Mouse (Mus musculus) ES-Bruce4 (cell line): ENCODE data around the gene Grin3b.

Source experiments
- CTCF ChIP-seq: IDR thresholded peaks from one replicate; pipeline ENCODE4 v1.8.1; 2011; ENCODE audit warnings: low read depth, low read length
- EP300 ChIP-seq: IDR thresholded peaks from 2 replicates; pipeline ENCODE4 v1.6.1; 2011; ENCODE audit warnings: low read depth, low read length; ENCODE audit not compliant: insufficient read depth

DNA sequence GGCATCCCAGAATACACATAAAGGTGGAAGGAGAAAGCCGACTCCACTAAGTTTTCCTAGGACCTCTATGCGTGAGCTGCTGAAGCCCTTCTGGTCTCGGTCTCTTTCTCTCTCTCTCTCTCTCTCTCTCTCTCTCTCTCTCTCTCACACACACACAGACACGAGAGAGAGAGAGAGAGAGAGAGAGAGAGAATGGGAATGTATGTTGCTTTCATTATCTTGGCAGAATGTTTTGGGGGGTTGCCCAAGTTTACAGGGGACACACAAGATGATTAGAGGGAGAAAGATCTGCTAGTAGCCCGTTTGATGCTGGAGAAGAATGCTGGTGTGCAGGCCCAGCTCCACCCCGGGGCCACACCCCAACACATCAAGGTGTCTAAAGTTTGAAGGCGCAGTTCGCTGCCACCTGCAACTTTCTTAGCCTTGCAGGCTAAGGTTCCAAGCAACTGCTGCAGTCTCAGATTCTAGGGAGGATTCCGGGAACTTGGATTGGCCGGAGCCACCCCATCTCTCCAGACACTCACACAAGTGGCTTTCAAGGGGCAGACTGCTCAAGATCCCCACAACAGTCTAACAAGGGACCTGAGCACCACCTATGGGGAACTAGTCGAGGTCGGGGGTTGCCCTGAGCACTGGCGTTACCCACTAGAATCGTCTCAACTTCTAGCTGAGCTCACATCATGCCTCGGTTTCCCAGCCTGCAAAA lies 44.6 kb upstream of the Grin3b start:
- TF ChIP-seq CTCF (no peak), EP300 (no peak)
